Comparison of ENCODE assay signal across 16 mouse cellular contexts in the genomic region with DNA sequence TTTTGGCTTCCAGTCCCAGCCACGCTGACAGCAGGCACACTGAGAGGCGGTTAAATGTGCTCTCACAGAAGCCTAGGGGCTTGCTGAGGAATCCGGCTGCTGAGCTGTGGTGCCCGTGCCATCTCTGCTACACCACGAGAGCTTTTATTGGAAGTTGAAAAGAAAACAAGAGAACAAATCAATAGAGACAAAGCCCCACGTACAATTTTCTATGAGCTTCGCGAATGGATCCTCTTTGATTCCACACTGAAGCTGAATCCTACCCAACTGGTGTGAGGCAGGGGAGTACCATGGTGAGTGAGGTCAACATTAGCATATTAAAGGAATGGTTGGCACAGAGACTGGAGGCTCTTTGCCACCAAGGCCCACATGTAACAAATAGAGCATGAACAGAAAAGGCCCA. TPM values are rescaled to one million over a fixed set of nuclear protein-coding genes. Genes with fewer than 3 reads are reported as not detected.
DNase-seq lines count a peak whose midpoint lies in the region; ATAC-seq and TF ChIP-seq lines count a peak whose summit lies in the region.
"Had no signal": no experiment of that assay in that cellular context is flagged by ENCODE, and none has a peak within 500 bp of the region (broad histone marks: within the 10 kb centered on the region; RNA-seq: fewer than 3 reads in every experiment).

No protein-coding gene starts in this region.

- no peaks in the 10 kb centered on the region for H3K9me3 ChIP-seq in hindbrain, embryonic 15.5 days
- H3K9me3 ChIP-seq in hindbrain, embryonic 11.5 days (ENCODE audit: control insufficient read depth, low read length) = no peaks in the 10 kb centered on the region
- no peaks in the 10 kb centered on the region for H3K9me3 ChIP-seq in midbrain, postnatal 0 days (ENCODE audit: low read length)
- H3K9me3 ChIP-seq: embryonic facial prominence, embryonic 10.5 days; limb, embryonic 15.5 days had no signal

- H3K9ac ChIP-seq in hindbrain, embryonic 15.5 days = no peak overlapping the region
- H3K9ac ChIP-seq in hindbrain, embryonic 11.5 days (ENCODE audit: low read depth, low read length) = no peak overlapping the region
- no peak overlapping the region for H3K9ac ChIP-seq in midbrain, postnatal 0 days (replicated peaks; ENCODE audit: low read length, poor library complexity, severe bottlenecking)
- H3K9ac ChIP-seq: heart, embryonic 12.5 days; limb, embryonic 15.5 days had no signal

- no peak for DNase-seq in cerebellum, adult 11 months
- no peak for DNase-seq in hindbrain, embryonic 11.5 days (ENCODE audit: low spot score)
- DNase-seq in right cerebral cortex, postnatal 10 days (ENCODE audit: low spot score in 2 of 2) = peak; percentile 53 to 70
- DNase-seq in right cerebral cortex, adult 2 months (ENCODE audit: low spot score in 2 of 2) = no peak
- DNase-seq in midbrain, postnatal 0 days (ENCODE audit: low spot score) = peak; percentile 46
- no peak for DNase-seq in urinary bladder, postnatal 36 days (ENCODE audit: low spot score in 2 of 2)
- DNase-seq: adrenal gland, adult 8-10 months; gastrocnemius, postnatal 14 days; kidney, adult 9 months; lung, adult 2 months had no signal

- no peaks in the 10 kb centered on the region for H3K36me3 ChIP-seq in hindbrain, embryonic 15.5 days
- no peaks in the 10 kb centered on the region for H3K36me3 ChIP-seq in hindbrain, embryonic 11.5 days (ENCODE audit: control insufficient read depth, insufficient read depth, low read length)
- no peaks in the 10 kb centered on the region for H3K36me3 ChIP-seq in midbrain, postnatal 0 days (ENCODE audit: insufficient read depth, low read length)
- H3K36me3 ChIP-seq: embryonic facial prominence, embryonic 10.5 days; heart, embryonic 12.5 days; limb, embryonic 15.5 days had no signal

- H3K4me1 ChIP-seq in hindbrain, embryonic 15.5 days (replicated peaks) = peaks cover 20% of the 10 kb centered on the region
- peaks cover 2% of the 10 kb centered on the region for H3K4me1 ChIP-seq in hindbrain, embryonic 11.5 days (replicated peaks; ENCODE audit: control insufficient read depth, insufficient read depth, low read length)
- 0 out of 2 replicates have a peak, but pooled peaks cover 4% of the 10 kb centered on the region for H3K4me1 ChIP-seq in midbrain, postnatal 0 days (ENCODE audit: insufficient read depth, low read length)
- H3K4me1 ChIP-seq: heart, embryonic 12.5 days; limb, embryonic 15.5 days had no signal

- TF ChIP-seq CTCF in midbrain, postnatal 0 days (IDR thresholded peaks at IDR 0.05) = no peak

- H3K4me2 ChIP-seq in hindbrain, embryonic 15.5 days = no peak overlapping the region
- no peak overlapping the region for H3K4me2 ChIP-seq in hindbrain, embryonic 11.5 days (replicated peaks; ENCODE audit: low read depth, low read length)
- H3K4me2 ChIP-seq in midbrain, postnatal 0 days (ENCODE audit: low read depth, low read length, poor library complexity, severe bottlenecking) = no peak overlapping the region
- H3K4me2 ChIP-seq: heart, embryonic 12.5 days; limb, embryonic 15.5 days had no signal

- WGBS in hindbrain, embryonic 15.5 days = 27% methylated on average over 8 of the region's 8 CpGs
- 46% methylated on average over 8 of the region's 8 CpGs for WGBS in hindbrain, embryonic 11.5 days
- WGBS in midbrain, postnatal 0 days = 38% methylated on average over 8 of the region's 8 CpGs

- no peaks in the 10 kb centered on the region for H3K27me3 ChIP-seq in hindbrain, embryonic 15.5 days
- no peaks in the 10 kb centered on the region for H3K27me3 ChIP-seq in hindbrain, embryonic 11.5 days (ENCODE audit: control insufficient read depth, insufficient read depth, low read length)
- no peaks in the 10 kb centered on the region for H3K27me3 ChIP-seq in midbrain, postnatal 0 days (ENCODE audit: insufficient read depth, low read length)
- H3K27me3 ChIP-seq: heart, embryonic 12.5 days; limb, embryonic 15.5 days had no signal

- no peak overlapping the region for H3K4me3 ChIP-seq in hindbrain, embryonic 15.5 days
- no peak overlapping the region for H3K4me3 ChIP-seq in hindbrain, embryonic 11.5 days (ENCODE audit: low read depth, low read length)
- H3K4me3 ChIP-seq in midbrain, postnatal 0 days (ENCODE audit: low read depth, low read length) = no peak overlapping the region
- H3K4me3 ChIP-seq: embryonic facial prominence, embryonic 10.5 days; heart, embryonic 12.5 days; limb, embryonic 15.5 days had no signal

- H3K27ac ChIP-seq in hindbrain, embryonic 15.5 days (replicated peaks) = no peak overlapping the region
- no peak overlapping the region for H3K27ac ChIP-seq in hindbrain, embryonic 11.5 days (ENCODE audit: low read depth, low read length)
- no peak overlapping the region for H3K27ac ChIP-seq in midbrain, postnatal 0 days (ENCODE audit: low read depth, low read length)
- H3K27ac ChIP-seq: embryonic facial prominence, embryonic 10.5 days; limb, embryonic 15.5 days had no signal

- 0 out of 2 replicates have a peak, but pooled peaks have one; percentile 31 for ATAC-seq in cerebellum, adult (ENCODE audit: insufficient number of reproducible peaks, low FRiP score, low TSS enrichment)
- ATAC-seq in hindbrain, embryonic 15.5 days (ENCODE audit: low FRiP score, low read depth) = peak; percentile 62; the same call in 1 of the 2 replicates
- ATAC-seq in hindbrain, embryonic 11.5 days (ENCODE audit: low FRiP score) = no peak
- ATAC-seq in midbrain, postnatal 0 days (ENCODE audit: low FRiP score) = no peak

RNA-seq across cellular contexts. Expression of a gene that starts 31.0 kb away (rescaled TPM):
- not detected in 2 replicates for polyA plus RNA-seq in hindbrain, embryonic 15.5 days (2015; fragmentation: Nextera tagmentation; extraction: Ambion mirVana)
- 0.15 TPM in 1 of 2 replicates, not detected in the other for polyA plus RNA-seq in hindbrain, embryonic 11.5 days (2014; fragmentation: Nextera tagmentation; extraction: Ambion mirVana)
- total RNA-seq in midbrain, postnatal 0 days (2014; rRNA removed) = not detected in 2 replicates
- not detected in 2 replicates for polyA plus RNA-seq in midbrain, postnatal 0 days (2015; fragmentation: Nextera tagmentation; extraction: Ambion mirVana)
- total RNA-seq: adrenal gland, adult 8-10 months; gastrocnemius, postnatal 14 days; layer of hippocampus, postnatal 36 days had no signal
- polyA plus RNA-seq: heart, embryonic 12.5 days; lung, adult 2 months had no signal

RNA-seq across cellular contexts. Expression of a gene that starts 46.2 kb away (rescaled TPM):
- 40.9 and 44.3 TPM in 2 replicates for polyA plus RNA-seq in hindbrain, embryonic 15.5 days (2015; fragmentation: Nextera tagmentation; extraction: Ambion mirVana)
- polyA plus RNA-seq in hindbrain, embryonic 11.5 days (2014; fragmentation: Nextera tagmentation; extraction: Ambion mirVana) = 24.6 and 26.3 TPM in 2 replicates
- 24.7 TPM in 2 replicates for total RNA-seq in midbrain, postnatal 0 days (2014; rRNA removed)
- 49.7 and 53.5 TPM in 2 replicates for polyA plus RNA-seq in midbrain, postnatal 0 days (2015; fragmentation: Nextera tagmentation; extraction: Ambion mirVana)

RNA-seq across cellular contexts. Expression of a gene that starts 49.8 kb away (rescaled TPM):
- 1.1 and 1.3 TPM in 2 replicates for polyA plus RNA-seq in hindbrain, embryonic 15.5 days (2015; fragmentation: Nextera tagmentation; extraction: Ambion mirVana)
- polyA plus RNA-seq in hindbrain, embryonic 11.5 days (2014; fragmentation: Nextera tagmentation; extraction: Ambion mirVana) = 1.0 and 1.9 TPM in 2 replicates
- total RNA-seq in midbrain, postnatal 0 days (2014; rRNA removed) = 1.6 and 1.9 TPM in 2 replicates
- polyA plus RNA-seq in midbrain, postnatal 0 days (2015; fragmentation: Nextera tagmentation; extraction: Ambion mirVana) = 0.63 and 0.69 TPM in 2 replicates
- total RNA-seq: adrenal gland, adult 8-10 months had no signal

Comparison
In these comparisons a context has a peak if more than half of its experiments do, and no peak if none do; other contexts are left out.
1. ATAC-seq: peak in cerebellum, adult (single experiment) and hindbrain, embryonic 15.5 days (single experiment); none in hindbrain, embryonic 11.5 days (single experiment) and midbrain, postnatal 0 days (single experiment).
2. DNase-seq: peak in right cerebral cortex, postnatal 10 days (2 of 2) and midbrain, postnatal 0 days (single experiment); none in cerebellum, adult 11 months (single experiment), hindbrain, embryonic 11.5 days (single experiment), right cerebral cortex, adult 2 months (0 of 2) and urinary bladder, postnatal 36 days (0 of 2).